Mouse (Mus musculus): ENCODE results near the gene Mrpl38. TPM values are rescaled to one million over a fixed set of nuclear protein-coding genes. Genes with fewer than 3 reads are reported as not detected.

Mrpl38 gene
- polyA plus RNA-seq, 1 experiment from 2014 or later = 66.6 TPM

- peak; percentile 58 for ATAC-seq (ENCODE audit: low read depth)
- H3K27me3 ChIP-seq = no peaks in the 10 kb centered on the region
- H3K9me3 ChIP-seq (replicated peaks) = no peaks in the 10 kb centered on the region
- H3K9ac ChIP-seq = peak overlapping the region; percentile 62
- 57% methylated on average over 10 of the region's 10 CpGs for WGBS (ENCODE audit: insufficient replicate concordance)
- peak overlapping the region; percentile 89 for H3K27ac ChIP-seq
- H3K4me2 ChIP-seq = peak overlapping the region; percentile 37
- H3K36me3 ChIP-seq = peaks cover 36% of the 10 kb centered on the region
- H3K4me1 ChIP-seq (replicated peaks) = peaks cover 56% of the 10 kb centered on the region
- DNase-seq = peak; percentile 81
- H3K4me3 ChIP-seq (replicated peaks) = no peak overlapping the region
These were observed 3.7 kb upstream of the Mrpl38 start for GRCm38 (mm10) chr11:116142211-116142991.

DNA sequence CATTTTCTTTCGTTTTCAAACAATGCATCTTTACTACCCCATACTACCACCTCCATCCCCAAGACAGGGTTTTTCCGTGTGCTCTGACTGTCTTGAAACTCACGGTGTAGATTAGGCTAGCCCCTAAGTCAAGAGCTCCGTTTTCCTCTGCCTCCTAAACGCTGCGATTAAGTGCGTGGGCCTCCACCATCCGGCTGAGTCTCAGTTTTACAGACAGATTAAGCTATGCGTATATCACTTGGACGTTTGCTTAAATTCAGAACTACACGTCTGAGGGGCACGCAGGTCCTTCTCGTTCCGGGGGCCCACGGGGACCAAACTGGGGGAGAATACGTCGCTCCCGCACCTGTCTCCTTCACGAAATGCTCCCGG lies 586 bp downstream of the Mrpl38 start:
- under 1% methylated on average over 20 of the region's 20 CpGs for WGBS (ENCODE audit: insufficient replicate concordance)
- peak overlapping the region; percentile 91 for H3K9ac ChIP-seq
- no peaks in the 10 kb centered on the region for H3K27me3 ChIP-seq
- peak overlapping the region; percentile 79 for H3K27ac ChIP-seq
- no peaks in the 10 kb centered on the region for H3K9me3 ChIP-seq (replicated peaks)
- H3K36me3 ChIP-seq = peaks cover 35% of the 10 kb centered on the region
- H3K4me1 ChIP-seq (replicated peaks) = peaks cover 52% of the 10 kb centered on the region
- H3K4me2 ChIP-seq = peak overlapping the region; percentile 91
- ATAC-seq (ENCODE audit: low read depth) (no peak), DNase-seq (no peak)
- peak overlapping the region; percentile 91 for H3K4me3 ChIP-seq (replicated peaks)

GRCm38 (mm10) chr11:116134171-116134570 lies 4.5 kb downstream of the Mrpl38 start:
- Histone ChIP-seq H3K4me1 (replicated peaks) (peaks cover 51% of the 10 kb centered on the region), H3K27me3 (no peaks in the 10 kb centered on the region), H3K36me3 (peaks cover 49% of the 10 kb centered on the region), H3K4me2 (no peak overlapping the region), H3K9ac (no peak overlapping the region), H3K27ac (no peak overlapping the region), H3K9me3 (replicated peaks) (no peaks in the 10 kb centered on the region), H3K4me3 (replicated peaks) (no peak overlapping the region)
- ATAC-seq (ENCODE audit: low read depth) (no peak), DNase-seq (no peak)
- 86% methylated on average over 10 of the region's 10 CpGs for WGBS (ENCODE audit: insufficient replicate concordance)

- Histone ChIP-seq H3K4me1 (replicated peaks) (peaks cover 50% of the 10 kb centered on the region), H3K27me3 (no peaks in the 10 kb centered on the region), H3K4me2 (no peak overlapping the region), H3K9ac (no peak overlapping the region), H3K4me3 (replicated peaks) (no peak overlapping the region), H3K9me3 (replicated peaks) (no peaks in the 10 kb centered on the region), H3K27ac (no peak overlapping the region; the same call in 1 of the 2 replicates), H3K36me3 (peaks cover 49% of the 10 kb centered on the region)
- DNase-seq (no peak), ATAC-seq (ENCODE audit: low read depth) (no peak)
- 59% methylated on average over 5 of the region's 5 CpGs for WGBS (ENCODE audit: insufficient replicate concordance)
These were observed 5.2 kb downstream of the Mrpl38 start for GRCm38 (mm10) chr11:116133497-116133896.

GRCm38 (mm10) chr11:116132366-116133333 lies 6.0 kb downstream of the Mrpl38 start:
- 83% methylated on average over 16 of the region's 16 CpGs for WGBS (ENCODE audit: insufficient replicate concordance)
- H3K4me1 ChIP-seq (replicated peaks) = peaks cover 50% of the 10 kb centered on the region
- H3K9me3 ChIP-seq (replicated peaks) = no peaks in the 10 kb centered on the region
- no peak overlapping the region for H3K27ac ChIP-seq
- no peak for DNase-seq
- no peak overlapping the region for H3K4me3 ChIP-seq (replicated peaks)
- no peaks in the 10 kb centered on the region for H3K27me3 ChIP-seq
- no peak overlapping the region for H3K4me2 ChIP-seq
- no peak for ATAC-seq (ENCODE audit: low read depth)
- peaks cover 49% of the 10 kb centered on the region for H3K36me3 ChIP-seq
- no peak overlapping the region for H3K9ac ChIP-seq

- peaks cover 50% of the 10 kb centered on the region for H3K4me1 ChIP-seq (replicated peaks)
- DNase-seq = no peak
- H3K27me3 ChIP-seq = no peaks in the 10 kb centered on the region
- 78% methylated on average over 15 of the region's 15 CpGs for WGBS (ENCODE audit: insufficient replicate concordance)
- no peak for ATAC-seq (ENCODE audit: low read depth)
- peak overlapping the region; percentile 78 for H3K27ac ChIP-seq
- H3K9ac ChIP-seq = peak overlapping the region; percentile 76
- H3K36me3 ChIP-seq = peaks cover 51% of the 10 kb centered on the region
- peak overlapping the region; percentile 82 for H3K4me2 ChIP-seq
- no peaks in the 10 kb centered on the region for H3K9me3 ChIP-seq (replicated peaks)
- peak overlapping the region; percentile 66 for H3K4me3 ChIP-seq (replicated peaks)
These were observed 7.1 kb downstream of the Mrpl38 start for GRCm38 (mm10) chr11:116131349-116132170.

DNA sequence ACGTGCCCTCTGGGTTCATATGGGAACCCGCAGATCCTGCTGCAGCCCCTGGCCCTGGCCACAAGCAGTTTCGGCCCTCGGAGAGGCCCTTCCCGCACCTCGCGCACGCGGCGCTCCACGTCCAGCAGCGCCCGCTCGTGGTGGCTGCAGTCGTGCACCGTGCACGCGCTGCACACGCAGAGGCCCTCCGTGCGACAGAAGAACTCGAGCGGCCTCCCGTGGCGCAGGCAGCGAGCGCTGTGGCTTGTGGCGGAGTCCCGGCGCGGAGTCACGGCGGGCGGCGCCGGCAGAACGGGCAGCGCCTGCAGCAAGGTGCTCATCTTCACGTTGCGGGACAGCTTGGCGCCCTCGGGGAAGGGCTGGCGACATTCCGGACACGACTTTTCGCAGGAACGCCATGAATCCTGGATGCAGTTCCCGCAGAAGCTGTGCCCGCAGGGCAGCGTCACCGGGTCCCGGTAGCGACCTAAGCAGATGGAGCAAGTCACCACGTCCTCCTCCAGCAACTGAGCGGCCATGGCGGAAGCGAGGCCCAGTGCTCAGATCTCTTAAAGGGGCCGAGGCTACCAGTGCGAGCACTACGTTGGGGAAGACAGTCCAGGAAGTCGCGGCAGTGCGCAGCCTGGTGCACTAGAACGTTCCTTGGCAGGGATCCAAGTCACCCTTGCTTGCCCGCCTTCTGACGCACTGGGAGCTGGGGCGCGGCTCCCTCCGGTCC lies 8.0 kb downstream of the Mrpl38 start, which contains the start of gene Trim65:
TSS of gene Trim65 (minus strand) at position 641 of the 718 bp plus-strand sequence.
- peak within 1 kb of the TSS; percentile 82 for H3K4me2 ChIP-seq
- peak within 1 kb of the TSS; percentile 78 for H3K27ac ChIP-seq
- DNase-seq (peak; percentile 72), ATAC-seq (ENCODE audit: low read depth) (peak; percentile 75)
- peak within 1 kb of the TSS; percentile 76 for H3K9ac ChIP-seq
- under 1% methylated on average over 69 of the region's 69 CpGs for WGBS (ENCODE audit: insufficient replicate concordance)
- H3K27me3 ChIP-seq = no peaks in the 10 kb centered on the region
- H3K9me3 ChIP-seq (replicated peaks) = no peaks in the 10 kb centered on the region
- H3K36me3 ChIP-seq = peaks cover 51% of the 10 kb centered on the region
- H3K4me1 ChIP-seq (replicated peaks) = peaks cover 55% of the 10 kb centered on the region
- H3K4me3 ChIP-seq (replicated peaks) = peak within 1 kb of the TSS; percentile 66

DNA sequence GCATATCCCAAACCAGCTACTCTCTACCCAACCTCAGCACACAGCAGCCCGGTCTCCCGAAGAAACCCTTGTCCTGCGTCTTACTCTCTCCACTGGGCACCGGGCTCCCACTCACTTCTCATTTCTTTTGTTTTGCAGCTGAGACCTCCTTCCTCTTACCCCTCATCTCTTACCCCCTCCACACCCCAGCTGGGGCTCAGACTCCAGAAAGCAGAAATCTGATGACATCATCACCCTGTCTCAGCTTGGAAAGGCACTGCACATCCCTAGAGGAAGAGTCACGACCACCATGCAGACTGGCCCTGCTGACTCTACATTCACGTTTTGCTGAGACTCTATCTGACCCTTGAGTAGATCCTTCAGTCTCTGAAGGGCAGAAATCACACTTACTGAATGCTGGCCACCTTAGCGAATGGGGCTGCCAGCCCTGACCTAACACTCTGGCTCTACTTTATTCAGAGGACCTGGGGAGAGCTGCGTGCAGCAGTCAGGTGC lies 8.6 kb downstream of the Mrpl38 start:
- Histone ChIP-seq H3K9ac (peak overlapping the region; percentile 76), H3K36me3 (peaks cover 51% of the 10 kb centered on the region), H3K4me2 (peak overlapping the region; percentile 82), H3K4me3 (replicated peaks) (peak overlapping the region; percentile 66), H3K27ac (peak overlapping the region; percentile 78), H3K9me3 (replicated peaks) (no peaks in the 10 kb centered on the region), H3K4me1 (replicated peaks) (peaks cover 55% of the 10 kb centered on the region), H3K27me3 (no peaks in the 10 kb centered on the region)
- ATAC-seq (ENCODE audit: low read depth) (peak; percentile 1; the same call in 1 of the 2 replicates), DNase-seq (no peak)
- WGBS (ENCODE audit: insufficient replicate concordance) = 25% methylated on average over 8 of the region's 8 CpGs

- H3K4me3 ChIP-seq (replicated peaks) = no peak overlapping the region
- peaks cover 43% of the 10 kb centered on the region for H3K36me3 ChIP-seq
- H3K4me2 ChIP-seq = peak overlapping the region; percentile 82
- ATAC-seq (ENCODE audit: low read depth) (no peak), DNase-seq (no peak)
- 73% methylated on average over 9 of the region's 9 CpGs for WGBS (ENCODE audit: insufficient replicate concordance)
- H3K9me3 ChIP-seq (replicated peaks) = no peaks in the 10 kb centered on the region
- no peaks in the 10 kb centered on the region for H3K27me3 ChIP-seq
- H3K27ac ChIP-seq = no peak overlapping the region
- peaks cover 55% of the 10 kb centered on the region for H3K4me1 ChIP-seq (replicated peaks)
- H3K9ac ChIP-seq = 0 out of 2 replicates have a peak overlapping the region, but pooled peaks have one; percentile 76
These were observed 9.4 kb downstream of the Mrpl38 start for GRCm38 (mm10) chr11:116129091-116129790.
